Mouse (Mus musculus) testis, adult 2 months (tissue): ENCODE measurements around the gene Galk1.

Experiments used
- CTCF ChIP-seq: fragments of 200-500 bp; IDR thresholded peaks from 2 replicates; pipeline ENCODE4 v1.5.1; 2012; ENCODE audit warnings: low read depth, mild to moderate bottlenecking, inconsistent platforms, low read length, moderate library complexity; ENCODE audit not compliant: control insufficient read depth, insufficient read depth, insufficient replicate concordance
- POLR2A ChIP-seq: fragments of 200-500 bp; IDR thresholded peaks from 2 replicates; pipeline ENCODE4 v1.6.1; 2012; ENCODE audit warnings: low read depth, mild to moderate bottlenecking, inconsistent platforms, low read length, moderate library complexity; ENCODE audit not compliant: control insufficient read depth

GRCm38 (mm10) chr11:116009661-116010060, 2.9 kb downstream of the Galk1 start:
- TF ChIP-seq POLR2A = no peak
- no peak for TF ChIP-seq CTCF
